Mouse (Mus musculus): ENCODE results near the gene Foxo3.

GRCm38 (mm10) chr10:42251203-42251602 is 25.4 kb downstream of the Foxo3 start:
- TF ChIP-seq POLR2A (IDR thresholded peaks at IDR 0.05; ENCODE audit: borderline replicate concordance, extremely low read depth, low read depth, low read length) (peak; percentile 66; the same call in 1 of the 2 replicates), CTCF (IDR thresholded peaks at IDR 0.05; ENCODE audit: insufficient read depth, low read length) (no peak)

Measured in lung, adult 2 months (tissue).